Mouse (Mus musculus) cerebellum, adult 11-12 months (tissue): ENCODE measurements around the gene Rbp2.

Experiments
- DNase-seq: peaks from one replicate; pipeline ENCODE4 v3.0.0; 2022

The Rbp2 gene

DNA sequence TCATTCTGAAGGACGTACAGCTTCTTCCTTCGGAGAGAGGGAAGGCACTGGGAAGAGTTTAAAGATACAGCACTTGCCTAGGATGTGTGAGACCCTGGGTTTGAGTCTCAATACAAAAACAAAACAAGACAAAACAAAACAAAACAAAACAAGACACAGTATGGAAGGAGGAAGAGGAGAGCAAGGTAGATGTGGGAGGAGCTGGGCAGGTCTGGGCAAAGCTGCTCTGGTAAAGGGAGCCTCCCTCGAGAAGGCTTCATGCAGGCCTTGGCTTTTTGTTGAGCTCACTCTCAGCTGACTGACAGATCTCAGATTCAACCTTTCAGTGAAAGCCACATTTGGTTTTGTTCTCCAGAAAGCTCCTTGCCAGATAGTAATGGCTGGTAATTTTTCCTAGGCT lies at the start of gene Rbp2:
Gene Rbp2 (plus strand): TSS at position 301 of the 400 bp plus-strand sequence.
- DNase-seq: no peak

DNA sequence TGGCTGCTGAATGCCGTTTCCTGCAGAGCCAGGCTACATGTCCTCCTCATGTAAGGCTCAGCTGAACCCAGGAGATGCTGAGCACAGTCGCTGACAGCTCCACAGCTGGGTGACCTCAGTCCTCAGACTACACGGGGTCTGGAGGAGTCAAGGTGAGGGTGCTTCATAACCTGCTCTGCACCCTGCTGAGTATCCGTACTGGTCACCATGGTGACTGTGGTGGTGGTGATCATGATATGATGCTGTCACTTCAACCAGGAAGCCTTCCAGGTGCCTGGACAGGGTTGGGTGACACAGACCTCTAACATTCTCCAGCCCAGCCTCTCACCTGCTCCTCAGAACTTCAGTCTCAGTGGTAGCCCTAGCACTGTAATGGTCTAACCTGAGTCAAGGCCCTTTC lies 48.1 kb upstream of the Rbp2 start:
- no peak for DNase-seq

DNA sequence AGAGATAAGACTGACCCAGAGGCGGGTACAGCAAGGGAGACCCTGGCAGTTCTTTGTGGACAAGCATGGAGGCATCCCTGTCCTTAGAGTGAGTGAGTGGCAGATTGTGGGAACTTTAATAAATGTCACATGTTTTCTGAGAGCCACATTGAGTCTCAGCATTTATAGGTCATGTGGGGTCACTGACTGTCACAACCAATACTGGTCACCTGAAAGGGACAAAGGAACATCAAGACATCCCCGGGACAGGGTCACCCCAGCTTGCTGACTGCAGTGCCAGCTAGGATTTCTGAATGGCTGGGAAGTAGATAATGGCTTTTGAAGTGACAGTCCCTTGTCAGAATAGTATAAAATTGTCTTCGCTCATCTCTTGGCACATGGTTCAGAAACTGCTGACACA lies 46.8 kb upstream of the Rbp2 start:
- no peak for DNase-seq

DNA sequence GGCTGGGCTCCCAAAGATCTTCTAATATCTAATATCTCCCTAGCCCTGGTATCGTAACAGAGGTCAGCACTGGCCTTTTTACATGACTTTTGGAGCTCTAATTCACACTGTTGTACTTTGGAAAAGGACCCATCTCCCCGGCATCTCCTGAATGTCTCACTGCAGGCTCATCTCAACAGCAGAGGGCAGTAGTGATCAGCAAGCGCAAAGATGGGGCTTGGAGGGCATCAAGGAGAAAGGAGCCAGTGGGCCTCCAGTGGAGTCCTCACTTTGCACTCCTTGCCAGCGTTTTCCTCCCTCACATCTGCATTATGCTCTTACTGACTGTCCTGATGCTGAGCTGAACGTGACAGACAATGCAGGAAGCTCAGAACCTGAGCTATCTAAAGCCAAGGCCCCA lies 43.3 kb upstream of the Rbp2 start:
- no peak for DNase-seq

DNA sequence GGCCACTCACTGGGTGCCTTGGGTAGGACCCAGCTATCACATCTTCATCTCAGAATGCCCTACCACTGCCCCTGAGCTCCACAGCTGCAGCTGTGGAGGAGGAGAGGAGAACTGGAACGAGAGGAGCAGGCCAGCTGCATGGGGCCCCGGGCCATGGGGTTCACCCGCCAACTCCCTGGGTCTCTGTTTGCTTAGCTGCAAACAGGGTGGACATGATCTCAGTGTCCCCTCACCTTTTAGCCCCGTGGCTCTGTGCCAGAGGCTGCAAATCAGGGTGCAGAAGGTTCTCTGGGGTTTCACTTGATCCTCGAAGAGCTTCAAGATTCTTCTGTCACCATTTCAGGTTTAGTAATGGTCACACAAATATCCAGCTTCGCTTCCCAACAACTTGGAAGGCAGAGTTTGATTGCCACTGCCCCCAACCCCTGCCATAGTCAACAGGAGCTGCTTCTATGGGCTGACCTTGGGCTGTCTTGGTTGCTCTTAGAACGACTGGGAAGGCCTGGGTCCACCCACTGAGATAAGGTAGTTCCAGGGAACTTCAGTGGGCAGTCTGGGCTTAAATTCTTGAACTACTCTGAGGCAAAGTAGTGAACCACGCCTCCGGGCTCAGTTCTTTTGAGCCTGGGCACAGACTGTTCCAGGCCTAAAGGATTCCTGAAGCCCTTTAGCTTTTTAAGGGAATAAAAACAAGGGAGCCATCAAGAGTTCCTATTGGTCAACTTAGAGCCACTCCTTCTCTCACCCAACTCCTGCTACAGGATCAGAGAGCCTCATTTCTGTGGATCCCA lies 40.4 kb upstream of the Rbp2 start:
- DNase-seq: no peak

DNA sequence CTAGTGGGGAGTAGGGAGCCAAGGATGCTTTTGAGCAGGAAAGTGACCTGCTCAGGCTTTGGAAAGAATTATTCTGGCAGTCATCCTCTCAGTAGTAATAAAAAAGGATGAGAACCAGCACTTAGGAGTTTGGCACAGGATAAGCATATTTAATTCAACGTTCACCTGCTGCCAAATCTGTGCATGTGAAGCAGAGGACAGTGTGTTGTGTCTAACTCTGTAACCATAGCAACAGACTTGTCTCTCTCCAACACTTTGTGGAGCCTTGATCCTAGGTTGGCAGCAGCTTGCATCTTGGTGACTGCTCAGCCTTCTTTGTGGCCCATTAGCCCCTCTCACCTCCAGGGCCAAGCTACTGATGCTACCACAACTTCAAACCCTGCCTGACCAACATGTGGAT lies 34.9 kb upstream of the Rbp2 start:
- DNase-seq: no peak

DNA sequence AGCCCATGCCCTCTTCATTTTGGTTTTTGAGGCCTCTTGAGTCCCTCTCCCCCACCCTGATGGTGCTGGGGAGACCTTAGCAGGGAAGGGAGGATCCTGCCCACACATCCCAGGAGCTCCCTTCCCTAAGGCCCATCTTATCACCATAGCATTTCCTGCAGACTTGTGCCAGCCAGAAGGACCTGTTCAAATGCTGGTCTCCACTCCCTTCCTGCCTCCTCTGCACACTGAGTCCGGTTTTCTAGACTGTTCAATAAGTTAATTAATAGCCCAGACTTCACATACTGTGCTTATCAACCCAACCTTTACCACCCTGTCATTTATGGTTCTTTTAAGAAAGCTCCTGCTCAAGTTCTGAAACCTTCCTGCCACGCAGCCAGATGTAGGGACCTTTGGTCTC lies 19.2 kb upstream of the Rbp2 start:
- DNase-seq: no peak

DNA sequence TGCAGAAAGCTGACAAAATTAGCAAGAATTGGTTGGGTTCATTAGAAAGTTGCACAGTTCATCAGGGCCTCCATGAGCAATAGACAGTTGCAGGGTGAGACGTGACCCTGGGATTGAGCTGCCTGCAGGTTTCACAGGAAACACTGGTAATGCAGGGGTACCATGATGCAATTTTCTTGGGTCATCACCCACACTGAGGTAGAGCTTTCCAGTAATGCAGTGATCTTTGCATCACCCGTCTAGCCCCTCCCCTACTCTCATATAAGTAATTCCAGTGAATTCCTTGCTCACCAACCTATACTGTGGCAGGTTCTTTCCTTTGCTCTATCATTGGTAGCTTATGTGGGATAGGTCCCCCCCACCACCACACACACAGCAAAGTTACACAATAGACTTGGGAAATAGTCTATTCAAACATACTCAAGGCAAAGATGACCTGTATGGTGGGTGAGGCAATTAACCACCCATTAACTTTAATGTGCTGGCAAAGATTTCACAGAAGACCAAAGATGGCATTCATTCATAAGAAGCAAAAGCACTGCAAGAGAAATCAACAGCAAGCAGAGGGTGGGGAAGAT lies 5.7 kb upstream of the Rbp2 start:
- no peak for DNase-seq

DNA sequence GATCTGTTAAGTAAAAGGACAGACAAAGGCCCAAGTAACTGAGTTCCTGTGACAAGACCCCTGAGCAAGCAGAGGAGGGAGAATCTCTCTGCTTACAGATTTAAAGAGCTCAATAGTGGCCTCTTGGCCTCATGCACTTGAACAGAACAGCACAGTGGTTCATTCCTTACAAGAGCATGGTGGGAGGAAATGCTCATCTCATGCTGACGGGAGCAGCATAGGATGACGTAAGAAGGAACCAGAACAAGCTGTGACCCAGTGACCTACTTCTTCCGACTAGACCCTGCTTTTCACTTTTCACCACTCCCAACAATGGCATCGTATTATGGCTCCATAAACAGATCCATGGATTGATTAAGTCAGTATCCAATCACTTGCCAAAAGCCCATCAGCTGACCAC lies 3.7 kb upstream of the Rbp2 start:
- no peak for DNase-seq

DNA sequence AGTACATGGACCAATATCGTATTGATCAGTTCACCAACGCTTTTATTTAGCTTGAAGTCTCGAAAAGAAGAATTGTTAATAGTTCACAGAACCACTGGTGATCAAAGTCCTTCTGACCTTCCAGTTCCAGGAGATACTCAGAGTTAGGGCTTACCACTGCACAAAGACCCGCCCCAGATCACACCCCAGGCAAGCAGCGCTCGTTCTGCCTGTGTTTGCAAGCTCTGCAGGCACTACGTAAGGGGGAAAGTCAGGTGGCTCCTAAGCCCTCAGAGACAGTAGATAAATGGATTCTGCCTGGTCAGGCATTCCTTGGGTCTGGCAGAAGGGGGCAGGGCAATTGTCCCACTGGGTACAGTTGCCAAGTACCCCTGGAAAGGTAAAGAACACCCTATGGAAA lies 895 bp upstream of the Rbp2 start:
- no peak for DNase-seq

DNA sequence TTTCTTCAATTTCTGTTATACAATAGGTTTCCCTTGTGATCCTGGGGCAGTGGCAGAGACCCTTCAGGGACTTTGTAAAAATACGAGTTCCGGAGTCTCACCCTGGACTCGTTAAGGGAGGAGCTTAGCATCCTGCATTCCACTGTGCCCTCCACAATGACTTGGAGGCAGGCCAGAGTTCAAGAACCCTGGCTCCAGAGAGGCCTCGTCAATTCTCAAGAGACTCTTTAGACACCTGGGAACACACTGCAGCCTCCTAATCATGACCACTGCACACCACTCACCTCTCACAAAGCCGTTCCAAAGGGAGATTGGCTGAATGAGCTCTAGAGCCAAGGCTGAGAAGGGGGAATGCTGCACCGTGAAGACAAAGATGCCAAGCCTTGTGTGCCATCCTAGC lies 1.4 kb downstream of the Rbp2 start:
- DNase-seq: no peak

DNA sequence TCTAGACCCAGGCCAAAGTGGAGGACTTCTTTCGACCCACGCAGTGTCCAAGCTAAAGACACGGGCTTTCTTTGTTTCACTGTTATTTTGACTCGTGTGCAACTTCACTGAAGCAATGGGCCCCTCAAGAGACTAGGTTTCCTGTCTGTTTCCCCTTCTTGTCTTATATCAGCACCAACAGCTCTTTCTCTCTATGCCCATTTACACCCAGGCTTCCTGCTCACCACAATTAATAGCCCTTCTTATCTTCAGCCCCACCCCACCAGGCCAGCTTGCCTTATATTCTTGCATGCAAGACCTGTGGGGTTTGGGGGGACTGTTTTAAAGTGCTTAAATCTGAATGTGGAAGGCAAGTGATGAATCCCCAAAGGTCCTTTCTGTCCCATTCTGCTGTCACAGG lies 3.6 kb downstream of the Rbp2 start:
- no peak for DNase-seq

DNA sequence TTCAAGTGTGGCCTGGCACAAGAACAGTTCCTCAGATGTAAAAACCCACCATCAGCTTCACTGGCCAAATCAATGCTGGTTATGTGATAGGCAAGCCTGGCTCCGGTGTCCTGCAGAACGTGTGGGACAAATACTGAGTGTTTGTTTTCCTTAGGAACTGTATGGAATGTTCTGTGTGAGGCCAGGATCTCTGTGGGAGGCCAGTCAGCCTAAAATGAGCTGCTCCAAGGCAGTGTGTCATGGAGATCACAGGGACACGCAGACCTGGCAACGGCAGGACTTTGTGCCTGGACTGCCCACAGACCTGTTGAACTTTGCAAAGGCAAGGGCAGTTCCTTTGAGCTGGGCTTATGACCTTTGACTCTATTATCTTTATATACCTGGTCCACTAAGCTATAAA lies 4.2 kb downstream of the Rbp2 start:
- DNase-seq: no peak

DNA sequence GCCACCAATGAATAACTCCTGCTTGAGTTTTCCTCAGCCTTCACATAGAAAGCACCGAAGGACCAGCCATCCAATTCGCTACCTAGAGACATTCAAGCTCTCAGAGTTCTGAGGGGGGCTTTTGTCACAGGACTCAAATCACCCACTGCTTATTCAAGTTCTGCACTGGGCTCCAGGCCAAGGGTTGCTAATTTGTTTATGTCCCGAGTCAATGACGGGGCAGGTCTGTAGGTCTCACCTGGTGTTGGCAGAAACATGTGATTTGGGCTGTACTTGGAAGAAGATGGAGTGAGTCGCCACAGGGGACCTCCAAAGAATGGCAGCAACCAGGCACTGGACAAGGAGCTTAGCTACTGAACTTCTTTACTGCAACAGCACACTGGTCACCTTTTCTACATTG lies 5.2 kb downstream of the Rbp2 start:
- DNase-seq: no peak

DNA sequence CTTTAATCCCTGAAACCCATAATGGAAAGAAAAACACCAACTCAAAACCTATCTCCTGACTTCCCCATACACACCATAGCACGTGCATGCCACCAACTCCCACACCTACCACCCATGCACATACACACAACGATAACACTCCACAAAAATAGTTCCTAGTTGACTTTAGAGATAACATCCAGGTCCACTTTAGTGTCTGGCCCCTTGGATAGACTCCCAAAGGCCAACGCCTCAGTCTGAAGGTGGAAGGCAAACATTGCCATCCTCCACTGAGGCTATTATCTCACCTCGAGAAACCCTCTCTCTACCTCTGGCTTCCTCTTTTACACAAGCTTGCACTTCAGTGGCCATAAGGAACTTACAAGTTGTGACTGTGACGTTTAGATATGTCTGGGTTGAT lies 6.3 kb downstream of the Rbp2 start:
- no peak for DNase-seq

DNA sequence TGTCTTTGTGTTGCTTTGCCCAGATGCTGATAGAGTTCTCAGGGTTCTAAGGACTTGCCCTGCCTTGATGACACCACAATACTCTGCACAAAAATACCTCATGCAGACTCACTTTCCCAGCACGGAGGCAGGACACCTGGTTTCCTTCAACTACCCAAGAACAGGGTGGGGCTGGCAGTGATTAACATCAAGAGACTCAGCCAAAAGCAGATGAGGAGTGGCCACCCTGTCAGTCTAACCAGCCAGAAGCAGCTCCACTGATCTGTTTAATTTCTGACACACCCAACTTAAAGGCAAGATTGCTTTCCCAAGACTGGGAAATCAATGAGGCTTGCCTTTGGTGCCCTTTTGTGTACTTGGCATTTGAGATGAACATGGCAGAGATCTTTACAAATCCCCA lies 6.9 kb downstream of the Rbp2 start:
- no peak for DNase-seq

DNA sequence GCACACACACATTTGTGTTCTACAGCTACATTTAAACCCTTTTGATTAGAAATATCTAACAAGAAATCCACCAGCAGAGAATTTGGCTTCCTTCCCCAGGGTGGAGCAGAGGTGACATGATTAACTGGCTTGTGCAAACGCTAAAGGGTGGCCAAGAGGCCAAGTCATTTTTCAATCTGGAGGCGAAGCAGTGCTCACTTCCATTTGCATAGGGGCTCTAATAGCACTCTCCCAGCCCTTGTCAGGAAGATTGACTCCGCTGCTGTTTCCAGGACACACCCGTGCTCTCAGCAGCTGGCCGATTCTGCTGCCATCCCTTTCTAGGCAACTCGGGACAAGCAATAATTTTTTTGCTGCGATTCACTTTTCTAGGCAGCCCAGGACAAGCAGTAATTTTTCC lies 11.2 kb downstream of the Rbp2 start:
- no peak for DNase-seq

DNA sequence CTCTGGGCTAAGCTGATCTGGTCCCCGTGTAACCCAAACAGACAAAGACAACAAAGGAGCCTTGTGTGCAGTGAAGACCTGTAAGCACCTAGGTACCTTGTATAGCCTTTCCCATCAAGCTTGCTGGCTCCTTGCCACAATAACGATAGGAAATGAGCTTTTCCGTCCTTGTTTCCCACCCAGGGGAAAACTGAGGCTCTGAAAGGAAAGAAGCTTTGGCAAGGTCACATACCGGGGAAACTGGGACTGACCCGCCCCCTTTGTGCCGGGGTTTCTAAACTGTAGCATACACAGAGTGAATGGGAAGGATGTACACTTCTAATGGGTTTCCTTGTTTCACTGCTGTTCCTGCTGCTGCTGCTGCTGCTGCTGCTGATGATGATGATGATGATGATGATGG lies 12.1 kb downstream of the Rbp2 start:
- no peak for DNase-seq

DNA sequence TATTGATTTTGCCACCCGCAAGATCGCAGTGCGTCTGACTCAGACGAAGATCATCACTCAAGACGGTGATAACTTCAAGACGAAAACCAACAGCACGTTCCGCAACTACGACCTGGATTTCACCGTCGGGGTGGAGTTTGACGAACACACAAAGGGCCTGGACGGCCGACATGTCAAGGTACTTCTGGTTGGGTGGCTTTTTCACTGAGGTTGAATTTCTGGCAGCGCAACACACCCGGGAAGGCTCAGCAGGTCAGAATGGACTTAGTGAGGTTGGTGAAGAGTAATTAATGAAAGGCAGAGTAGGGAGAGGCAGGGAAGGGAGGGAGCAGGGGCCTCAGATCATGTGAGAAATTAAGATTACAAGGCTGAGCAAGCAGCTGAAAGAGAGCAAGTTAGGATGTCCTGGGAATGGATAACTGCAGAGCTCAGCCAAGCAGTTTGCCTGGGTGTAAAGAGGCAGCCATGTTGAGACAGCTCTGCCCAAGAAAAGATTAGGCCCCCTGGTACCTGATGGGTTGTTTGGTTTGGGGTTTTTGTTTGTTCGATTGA lies 12.9 kb downstream of the Rbp2 start:
- DNase-seq: no peak

DNA sequence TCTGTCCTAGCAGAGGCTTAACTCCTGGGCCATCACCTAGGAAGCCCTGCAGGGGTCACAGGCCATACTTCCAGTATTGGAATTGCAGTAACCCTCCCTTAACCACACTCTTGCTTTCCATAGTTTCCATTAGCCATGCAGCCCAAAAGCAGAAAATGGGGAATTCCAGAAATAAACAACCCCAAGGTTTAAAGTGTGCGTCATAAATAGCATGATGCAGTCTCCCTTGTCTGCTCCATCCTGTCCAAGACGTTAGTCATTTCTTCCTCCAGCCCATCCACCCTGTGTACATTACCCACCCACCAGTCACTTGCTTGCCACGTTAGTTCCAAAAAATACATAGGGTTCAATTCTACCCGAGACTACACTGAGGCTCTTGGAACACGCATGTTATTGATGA lies 13.7 kb downstream of the Rbp2 start:
- no peak for DNase-seq

DNA sequence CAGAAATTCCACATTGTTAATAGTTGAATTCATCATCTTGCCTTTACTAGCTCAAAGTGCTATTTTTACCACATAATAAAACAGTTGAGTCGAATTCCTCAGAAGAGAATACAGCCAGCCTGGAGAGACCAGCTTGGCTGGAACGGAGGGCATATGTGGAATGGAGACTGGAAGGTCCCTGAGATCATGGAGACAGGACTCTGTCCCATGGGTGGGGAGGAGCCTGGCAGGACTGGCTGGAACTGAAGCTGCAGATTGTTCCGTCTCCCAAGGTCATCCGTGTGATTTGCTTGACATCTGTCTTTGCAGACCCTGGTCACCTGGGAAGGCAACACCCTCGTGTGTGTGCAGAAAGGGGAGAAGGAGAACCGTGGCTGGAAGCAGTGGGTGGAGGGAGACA lies 21.6 kb downstream of the Rbp2 start:
- DNase-seq: no peak

DNA sequence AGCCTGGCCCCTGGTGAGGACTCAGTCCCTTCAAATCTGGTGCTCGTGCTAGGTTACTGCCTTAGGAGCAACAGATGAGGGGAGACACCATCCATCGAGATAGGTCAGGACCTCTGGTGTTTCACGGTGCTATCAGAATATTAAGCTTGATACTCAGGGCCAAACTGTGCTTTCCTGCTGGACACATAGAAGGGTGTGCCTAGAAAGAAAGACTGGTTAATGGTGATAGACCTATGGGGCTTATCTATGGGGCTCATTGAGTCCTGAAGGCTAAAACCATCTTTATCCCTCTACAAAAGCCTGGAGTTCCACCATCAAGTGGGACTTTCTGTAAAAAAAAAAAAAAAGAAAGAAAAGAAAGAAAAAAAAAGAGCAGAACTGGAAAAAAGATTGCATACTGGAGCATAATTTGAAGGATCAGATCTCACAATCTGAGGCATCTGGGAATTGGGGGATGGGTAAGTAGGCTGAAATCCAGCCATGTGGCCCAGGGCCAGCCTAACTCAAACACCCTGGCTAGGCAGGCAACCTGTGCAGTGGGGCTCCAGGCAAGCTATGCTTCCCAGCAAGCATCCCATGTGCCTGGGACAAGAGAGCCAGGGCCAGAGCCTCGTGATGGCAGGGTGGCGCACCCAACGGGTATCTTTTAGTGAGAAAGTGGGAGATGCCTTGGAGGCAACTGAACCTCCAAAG lies 24.6 kb downstream of the Rbp2 start:
- DNase-seq: no peak

DNA sequence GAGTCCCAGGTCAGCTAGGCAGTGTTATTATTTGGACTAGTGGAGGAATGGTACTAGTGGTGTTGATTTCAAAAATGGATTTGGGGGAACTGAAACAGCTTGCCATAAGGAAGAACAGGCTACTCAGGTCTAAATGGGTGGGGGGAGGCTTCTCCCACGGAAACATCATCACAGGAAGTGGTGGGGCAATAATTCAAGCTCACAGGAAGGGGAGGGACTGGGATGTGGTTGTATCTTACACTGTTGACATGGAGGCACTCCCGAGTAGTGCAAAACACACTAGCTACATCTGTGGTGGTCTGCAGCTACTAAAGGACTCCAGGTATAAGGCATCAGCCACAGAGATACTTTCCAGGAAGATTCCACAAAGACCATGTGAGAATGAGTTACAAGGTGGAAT lies 38.0 kb downstream of the Rbp2 start:
- DNase-seq: no peak
